Mouse (Mus musculus): Measurements from ENCODE around the gene Shank3. TPM values are rescaled to one million over a fixed set of nuclear protein-coding genes. Genes with fewer than 3 reads are reported as not detected.

Gene Shank3
- polyA plus RNA-seq, 1 experiment: 0.08 TPM

GRCm38 (mm10) chr15:89494970-89495369 lies 4.5 kb upstream of the Shank3 start:
- H3K9me3 ChIP-seq (ENCODE audit: control insufficient read depth, low read length): no peaks in the 10 kb centered on the region
- no peak for TF ChIP-seq TAL1 (IDR thresholded peaks at IDR 0.05; ENCODE audit: low read length)
- TF ChIP-seq GATA1 (IDR thresholded peaks at IDR 0.05; ENCODE audit: low read length): no peak
- peaks cover 18% of the 10 kb centered on the region for H3K4me1 ChIP-seq (ENCODE audit: control insufficient read depth)
- H3K27me3 ChIP-seq (ENCODE audit: control insufficient read depth): peaks cover 36% of the 10 kb centered on the region
- H3K36me3 ChIP-seq (ENCODE audit: control insufficient read depth): no peaks in the 10 kb centered on the region
- no peak overlapping the region for H3K4me3 ChIP-seq (replicated peaks)

- H3K4me1 ChIP-seq (ENCODE audit: control insufficient read depth): peaks cover 28% of the 10 kb centered on the region
- H3K36me3 ChIP-seq (ENCODE audit: control insufficient read depth): no peaks in the 10 kb centered on the region
- no peak for TF ChIP-seq GATA1 (IDR thresholded peaks at IDR 0.05; ENCODE audit: low read length)
- TF ChIP-seq TAL1 (IDR thresholded peaks at IDR 0.05; ENCODE audit: low read length): no peak
- no peak overlapping the region for H3K4me3 ChIP-seq (replicated peaks)
- H3K9me3 ChIP-seq (ENCODE audit: control insufficient read depth, low read length): no peaks in the 10 kb centered on the region
- peaks cover 44% of the 10 kb centered on the region for H3K27me3 ChIP-seq (ENCODE audit: control insufficient read depth)
These were observed 3.3 kb upstream of the Shank3 start for GRCm38 (mm10) chr15:89496131-89496530.

- H3K4me3 ChIP-seq (replicated peaks): no peak overlapping the region
These were observed 2.6 kb upstream of the Shank3 start for GRCm38 (mm10) chr15:89496841-89497240.

GRCm38 (mm10) chr15:89497391-89498048 lies 1.9 kb upstream of the Shank3 start:
- H3K4me3 ChIP-seq (replicated peaks): no peak overlapping the region
- H3K27me3 ChIP-seq (ENCODE audit: control insufficient read depth): peaks cover 44% of the 10 kb centered on the region
- H3K9me3 ChIP-seq (ENCODE audit: control insufficient read depth, low read length): no peaks in the 10 kb centered on the region
- peaks cover 31% of the 10 kb centered on the region for H3K4me1 ChIP-seq (ENCODE audit: control insufficient read depth)
- no peaks in the 10 kb centered on the region for H3K36me3 ChIP-seq (ENCODE audit: control insufficient read depth)
- TF ChIP-seq GATA1 (IDR thresholded peaks at IDR 0.05; ENCODE audit: low read length) (no peak), TAL1 (IDR thresholded peaks at IDR 0.05; ENCODE audit: low read length) (no peak)

More at GRCm38 (mm10) chr15:89496841-89497240, 2.6 kb upstream of the Shank3 start:
- peaks cover 31% of the 10 kb centered on the region for H3K4me1 ChIP-seq (ENCODE audit: control insufficient read depth)
- no peaks in the 10 kb centered on the region for H3K36me3 ChIP-seq (ENCODE audit: control insufficient read depth)
- no peaks in the 10 kb centered on the region for H3K9me3 ChIP-seq (ENCODE audit: control insufficient read depth, low read length)
- TF ChIP-seq GATA1 (IDR thresholded peaks at IDR 0.05; ENCODE audit: low read length): no peak
- TF ChIP-seq TAL1 (IDR thresholded peaks at IDR 0.05; ENCODE audit: low read length): no peak
- peaks cover 44% of the 10 kb centered on the region for H3K27me3 ChIP-seq (ENCODE audit: control insufficient read depth)

GRCm38 (mm10) chr15:89498049-89498960 lies 1.1 kb upstream of the Shank3 start:
- peak overlapping the region; percentile 53 for H3K4me3 ChIP-seq (replicated peaks)
- no peaks in the 10 kb centered on the region for H3K9me3 ChIP-seq (ENCODE audit: control insufficient read depth, low read length)
- TF ChIP-seq GATA1 (IDR thresholded peaks at IDR 0.05; ENCODE audit: low read length): no peak
- TF ChIP-seq TAL1 (IDR thresholded peaks at IDR 0.05; ENCODE audit: low read length): no peak
- H3K36me3 ChIP-seq (ENCODE audit: control insufficient read depth): no peaks in the 10 kb centered on the region
- H3K4me1 ChIP-seq (ENCODE audit: control insufficient read depth): peaks cover 31% of the 10 kb centered on the region
- peaks cover 44% of the 10 kb centered on the region for H3K27me3 ChIP-seq (ENCODE audit: control insufficient read depth)

- Histone ChIP-seq H3K9me3 (ENCODE audit: control insufficient read depth, low read length) (no peaks in the 10 kb centered on the region), H3K4me3 (replicated peaks) (peak overlapping the region; percentile 65), H3K4me1 (ENCODE audit: control insufficient read depth) (peaks cover 35% of the 10 kb centered on the region), H3K27me3 (ENCODE audit: control insufficient read depth) (peaks cover 44% of the 10 kb centered on the region), H3K36me3 (ENCODE audit: control insufficient read depth) (no peaks in the 10 kb centered on the region)
- TF ChIP-seq GATA1 (IDR thresholded peaks at IDR 0.05; ENCODE audit: low read length) (no peak), TAL1 (IDR thresholded peaks at IDR 0.05; ENCODE audit: low read length) (no peak)
These were observed 379 bp downstream of the Shank3 start for GRCm38 (mm10) chr15:89499784-89500220.

- Histone ChIP-seq H3K36me3 (ENCODE audit: control insufficient read depth) (no peaks in the 10 kb centered on the region), H3K9me3 (ENCODE audit: control insufficient read depth, low read length) (no peaks in the 10 kb centered on the region), H3K27me3 (ENCODE audit: control insufficient read depth) (peaks cover 44% of the 10 kb centered on the region), H3K4me3 (replicated peaks) (peak overlapping the region; percentile 65), H3K4me1 (ENCODE audit: control insufficient read depth) (peaks cover 35% of the 10 kb centered on the region)
- no peak for TF ChIP-seq GATA1 (IDR thresholded peaks at IDR 0.05; ENCODE audit: low read length)
- TF ChIP-seq TAL1 (IDR thresholded peaks at IDR 0.05; ENCODE audit: low read length): no peak
These were observed 883 bp downstream of the Shank3 start for GRCm38 (mm10) chr15:89500221-89500791.

- Histone ChIP-seq H3K36me3 (ENCODE audit: control insufficient read depth) (no peaks in the 10 kb centered on the region), H3K4me1 (ENCODE audit: control insufficient read depth) (peaks cover 35% of the 10 kb centered on the region), H3K4me3 (replicated peaks) (no peak overlapping the region), H3K9me3 (ENCODE audit: control insufficient read depth, low read length) (no peaks in the 10 kb centered on the region), H3K27me3 (ENCODE audit: control insufficient read depth) (peaks cover 41% of the 10 kb centered on the region)
- TF ChIP-seq TAL1 (IDR thresholded peaks at IDR 0.05; ENCODE audit: low read length) (no peak), GATA1 (IDR thresholded peaks at IDR 0.05; ENCODE audit: low read length) (no peak)
These were observed 1.9 kb downstream of the Shank3 start for GRCm38 (mm10) chr15:89501321-89501720.

- Histone ChIP-seq H3K36me3 (ENCODE audit: control insufficient read depth) (no peaks in the 10 kb centered on the region), H3K27me3 (ENCODE audit: control insufficient read depth) (peaks cover 9% of the 10 kb centered on the region), H3K4me1 (ENCODE audit: control insufficient read depth) (peaks cover 25% of the 10 kb centered on the region), H3K4me3 (replicated peaks) (no peak overlapping the region), H3K9me3 (ENCODE audit: control insufficient read depth, low read length) (no peaks in the 10 kb centered on the region)
- TF ChIP-seq GATA1 (IDR thresholded peaks at IDR 0.05; ENCODE audit: low read length): no peak
- no peak for TF ChIP-seq TAL1 (IDR thresholded peaks at IDR 0.05; ENCODE audit: low read length)
These were observed 5.4 kb downstream of the Shank3 start for GRCm38 (mm10) chr15:89504838-89505237.

Measured in erythroblast, embryonic 14.5 days (primary cell).